In genomic region chr6:70806514-70806912, GRCm38 (mm10) we compare ENCODE assay signal across 11 mouse cellular contexts. TPM values are rescaled to one million over a fixed set of nuclear protein-coding genes. Genes with fewer than 3 reads are reported as not detected.
A peak's percentile ranks its signal among the peaks of the same experiment; 100 is the strongest.
DNase-seq lines count a peak whose midpoint lies in the region; ATAC-seq lines count a peak whose summit lies in the region.
"Had no signal": no experiment of that assay in that cellular context is flagged by ENCODE, and none has a peak within 500 bp of the region (broad histone marks: within the 10 kb centered on the region; RNA-seq: fewer than 3 reads in every experiment).

No protein-coding gene starts in this region.

- H3K4me1 ChIP-seq in forebrain, embryonic 13.5 days: peaks cover 6% of the 10 kb centered on the region; the same call in 1 of the 2 replicates
- H3K4me1 ChIP-seq in forebrain, embryonic 10.5 days: peaks cover 32% of the 10 kb centered on the region
- 0 out of 2 replicates have a peak, but pooled peaks cover 3% of the 10 kb centered on the region for H3K4me1 ChIP-seq in neural tube, embryonic 12.5 days
- H3K4me1 ChIP-seq in hindbrain, embryonic 16.5 days (ENCODE audit: control insufficient read depth, insufficient read depth, low read depth, low read length): peaks cover 5% of the 10 kb centered on the region

- no peak overlapping the region for H3K4me3 ChIP-seq in forebrain, embryonic 13.5 days
- H3K4me3 ChIP-seq in forebrain, embryonic 10.5 days: no peak overlapping the region
- no peak overlapping the region for H3K4me3 ChIP-seq in neural tube, embryonic 12.5 days
- H3K4me3 ChIP-seq in hindbrain, embryonic 16.5 days (ENCODE audit: low read length): no peak overlapping the region
- H3K4me3 ChIP-seq: limb, embryonic 13.5 days had no signal

- no peak overlapping the region for H3K9ac ChIP-seq in forebrain, embryonic 13.5 days
- H3K9ac ChIP-seq in neural tube, embryonic 12.5 days: no peak overlapping the region
- no peak overlapping the region for H3K9ac ChIP-seq in hindbrain, embryonic 16.5 days (ENCODE audit: low read depth, low read length)
- H3K9ac ChIP-seq: liver, embryonic 14.5 days had no signal

- no peak overlapping the region for H3K4me2 ChIP-seq in forebrain, embryonic 13.5 days
- H3K4me2 ChIP-seq in neural tube, embryonic 12.5 days (replicated peaks): peak overlapping the region; percentile 14; the same call in 1 of the 2 replicates
- no peak overlapping the region; the same call in 1 of the 2 replicates for H3K4me2 ChIP-seq in hindbrain, embryonic 16.5 days (ENCODE audit: low read length)

- H3K36me3 ChIP-seq in forebrain, embryonic 13.5 days (ENCODE audit: poor library complexity, severe bottlenecking): no peaks in the 10 kb centered on the region
- H3K36me3 ChIP-seq in forebrain, embryonic 10.5 days (replicated peaks): no peaks in the 10 kb centered on the region
- no peaks in the 10 kb centered on the region for H3K36me3 ChIP-seq in neural tube, embryonic 12.5 days
- no peaks in the 10 kb centered on the region for H3K36me3 ChIP-seq in hindbrain, embryonic 16.5 days (ENCODE audit: control insufficient read depth, insufficient read depth, low read length)
- H3K36me3 ChIP-seq: limb, embryonic 13.5 days had no signal

- no peaks in the 10 kb centered on the region for H3K27me3 ChIP-seq in forebrain, embryonic 13.5 days
- 0 out of 2 replicates have a peak, but pooled peaks cover 4% of the 10 kb centered on the region for H3K27me3 ChIP-seq in forebrain, embryonic 10.5 days (ENCODE audit: poor library complexity, severe bottlenecking)
- no peaks in the 10 kb centered on the region for H3K27me3 ChIP-seq in neural tube, embryonic 12.5 days (replicated peaks)
- no peaks in the 10 kb centered on the region for H3K27me3 ChIP-seq in hindbrain, embryonic 16.5 days (replicated peaks; ENCODE audit: control insufficient read depth, insufficient read depth, low read length)
- H3K27me3 ChIP-seq: limb, embryonic 13.5 days had no signal

- no peaks in the 10 kb centered on the region for H3K9me3 ChIP-seq in forebrain, embryonic 13.5 days (replicated peaks)
- no peaks in the 10 kb centered on the region for H3K9me3 ChIP-seq in forebrain, embryonic 10.5 days
- H3K9me3 ChIP-seq in neural tube, embryonic 12.5 days: no peaks in the 10 kb centered on the region
- H3K9me3 ChIP-seq in hindbrain, embryonic 16.5 days (ENCODE audit: control insufficient read depth, low read length): no peaks in the 10 kb centered on the region
- H3K9me3 ChIP-seq: limb, embryonic 13.5 days had no signal

- H3K27ac ChIP-seq in forebrain, embryonic 13.5 days: no peak overlapping the region
- H3K27ac ChIP-seq in forebrain, embryonic 10.5 days: no peak overlapping the region; the same call in 1 of the 2 replicates
- no peak overlapping the region for H3K27ac ChIP-seq in neural tube, embryonic 12.5 days
- no peak overlapping the region for H3K27ac ChIP-seq in hindbrain, embryonic 16.5 days (ENCODE audit: low read depth, low read length)
- H3K27ac ChIP-seq: heart, adult 2 months; limb, embryonic 13.5 days; liver, embryonic 14.5 days; stomach, postnatal 0 days had no signal

- 43% methylated on average over 1 of the region's 1 CpGs for WGBS in forebrain, embryonic 13.5 days
- WGBS in forebrain, embryonic 10.5 days: 46% methylated on average over 1 of the region's 1 CpGs
- WGBS in neural tube, embryonic 12.5 days: 63% methylated on average over 1 of the region's 1 CpGs
- WGBS in hindbrain, embryonic 16.5 days: 50% methylated on average over 1 of the region's 1 CpGs

- peak; percentile 17; the same call in 1 of the 2 replicates for ATAC-seq in forebrain, embryonic 13.5 days
- peak; percentile 13 for ATAC-seq in neural tube, embryonic 12.5 days (ENCODE audit: low FRiP score, low read depth)
- ATAC-seq in hindbrain, embryonic 16.5 days: peak; percentile 19; the same call in 1 of the 2 replicates

- DNase-seq in forebrain, embryonic 10.5 days (ENCODE audit: extremely low spot score, low spot score): no peak
- DNase-seq in neural tube, embryonic 10.5 days (ENCODE audit: extremely low spot score, low spot score): no peak
- no peak for DNase-seq in embryo, embryonic 10.5 days (ENCODE audit: low spot score)
- no peak for DNase-seq in spleen, adult 12 weeks (ENCODE audit: low spot score)

RNA-seq across cellular contexts. Expression of gene Rpia, which starts 14.5 kb away (rescaled TPM):
- 3.4 and 4.2 TPM in 2 replicates for polyA plus RNA-seq in forebrain, embryonic 13.5 days (2015; fragmentation: Nextera tagmentation; extraction: Ambion mirVana)
- polyA plus RNA-seq in forebrain, embryonic 10.5 days (2016; fragmentation: Nextera tagmentation; extraction: Ambion mirVana): 2.0 and 2.8 TPM in 2 replicates
- 2.9 and 3.6 TPM in 2 replicates for polyA plus RNA-seq in neural tube, embryonic 12.5 days (2016; fragmentation: Nextera tagmentation; extraction: Ambion mirVana)
- 2.1 and 2.3 TPM in 2 replicates for polyA plus RNA-seq in hindbrain, embryonic 16.5 days (2015; fragmentation: Nextera tagmentation; extraction: Ambion mirVana)

RNA-seq across cellular contexts. Expression of gene Eif2ak3, which starts 37.8 kb away (rescaled TPM):
- polyA plus RNA-seq in forebrain, embryonic 13.5 days (2015; fragmentation: Nextera tagmentation; extraction: Ambion mirVana): 12.4 and 12.6 TPM in 2 replicates
- 6.5 and 8.0 TPM in 2 replicates for polyA plus RNA-seq in forebrain, embryonic 10.5 days (2016; fragmentation: Nextera tagmentation; extraction: Ambion mirVana)
- polyA plus RNA-seq in neural tube, embryonic 12.5 days (2016; fragmentation: Nextera tagmentation; extraction: Ambion mirVana): 17.2 and 17.7 TPM in 2 replicates
- 10.4 and 11.8 TPM in 2 replicates for polyA plus RNA-seq in hindbrain, embryonic 16.5 days (2015; fragmentation: Nextera tagmentation; extraction: Ambion mirVana)
